Mouse (Mus musculus) lung, postnatal 0 days (tissue): ENCODE results near the gene Rnf227.

Source experiments
- CTCF ChIP-seq: IDR thresholded peaks from 2 replicates; pipeline ENCODE4 v1.5.1; 2016; ENCODE audit warnings: antibody characterized with exemption, mild to moderate bottlenecking
- EP300 ChIP-seq: IDR thresholded peaks from 2 replicates; pipeline ENCODE4 v1.6.1; 2016; ENCODE audit warnings: antibody characterized with exemption, mild to moderate bottlenecking, control low read depth

- TF ChIP-seq CTCF (no peak; the same call in 1 of the 2 replicates), EP300 (peak; percentile 9)
These were observed 24.6 kb downstream of the Rnf227 start for GRCm38 (mm10) chr11:69364910-69365309.
